Mouse (Mus musculus) neural tube, embryonic 15.5 days (tissue): ENCODE results near the gene Rasgef1b. TPM values are rescaled to one million over a fixed set of nuclear protein-coding genes. Genes with fewer than 3 reads are reported as not detected.

Experiments used
- ATAC-seq: fragments of 200-750 bp; cut with Nextera tagmentation; 2 replicates; pipeline ENCODE4 v1.8.0; 2017; ENCODE audit warnings: mild to moderate bottlenecking, moderate TSS enrichment, moderate library complexity; ENCODE audit not compliant: low FRiP score
- H3K27ac ChIP-seq: fragments of 300-500 bp; sonication (generic); replicated peaks from 2 replicates; pipeline ENCODE4 v1.5.1; 2015; ENCODE audit warnings: mild to moderate bottlenecking, inconsistent platforms
- H3K27me3 ChIP-seq: fragments of 300-500 bp; sonication (generic); replicated peaks from 2 replicates; pipeline ENCODE4 v1.6.1; 2015; ENCODE audit warnings: inconsistent platforms
- H3K36me3 ChIP-seq: fragments of 300-500 bp; sonication (generic); 2 replicates; pipeline ENCODE4 v1.6.1; 2015; ENCODE audit warnings: inconsistent platforms
- H3K4me1 ChIP-seq: fragments of 300-500 bp; sonication (generic); 2 replicates; pipeline ENCODE4 v1.6.1; 2015; ENCODE audit warnings: inconsistent platforms
- H3K4me2 ChIP-seq: fragments of 300-500 bp; sonication (generic); 2 replicates; pipeline ENCODE4 v1.6.1; 2015; ENCODE audit warnings: inconsistent platforms, mild to moderate bottlenecking, moderate library complexity
- H3K4me3 ChIP-seq: fragments of 300-500 bp; sonication (generic); replicated peaks from 2 replicates; pipeline ENCODE4 v1.5.1; 2015; ENCODE audit warnings: mild to moderate bottlenecking, inconsistent platforms
- H3K9ac ChIP-seq: fragments of 300-500 bp; sonication (generic); replicated peaks from 2 replicates; pipeline ENCODE4 v1.6.1; 2015; ENCODE audit warnings: mild to moderate bottlenecking, inconsistent platforms
- H3K9me3 ChIP-seq: fragments of 300-500 bp; sonication (generic); replicated peaks from 2 replicates; pipeline ENCODE4 v1.6.1; 2016; ENCODE audit warnings: inconsistent platforms
- WGBS: fragments of 180-500 bp; shearing (Covaris S2); methylation state at CpG from one replicate; pipeline ENCODE4 v1.1.7; 2015; ENCODE audit warnings: mixed read lengths; 5-methylcytosine and 5-hydroxymethylcytosine counted together
- polyA plus RNA-seq: library from polyadenylated mRNA; unstranded; fragments of >200 nt; fragmentation: Nextera tagmentation; extraction: Ambion mirVana; gene quantifications from 2 replicates; pipeline ENCODE4 v1.2.1, GENCODE M21; 2015

Rasgef1b gene
- polyA plus RNA-seq, 1 experiment from 2014 or later = 53.9 TPM

DNA sequence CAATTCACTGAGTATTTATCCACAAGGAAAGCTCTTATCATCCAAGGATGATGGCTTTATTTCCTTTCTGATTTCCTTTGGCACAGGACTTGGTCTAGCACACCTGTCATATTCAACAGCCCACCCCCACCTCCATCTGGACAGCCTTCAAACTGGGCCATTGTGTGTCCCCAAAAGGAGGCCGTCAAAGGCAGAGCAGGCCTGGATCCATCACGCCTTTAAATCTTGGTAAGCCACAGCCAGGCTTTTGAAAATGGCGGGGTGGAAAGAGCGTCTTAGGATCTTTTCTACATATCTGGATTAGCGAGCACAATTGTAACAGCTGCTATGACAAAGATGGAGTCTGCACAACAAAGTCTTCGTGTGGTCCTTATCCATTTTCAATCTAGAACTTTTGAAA, 515.7 kb downstream of the Rasgef1b start:
- H3K4me2 ChIP-seq = no peak overlapping the region
- peaks cover 11% of the 10 kb centered on the region for H3K36me3 ChIP-seq
- H3K27me3 ChIP-seq = no peaks in the 10 kb centered on the region
- 81% methylated on average over 6 of the region's 6 CpGs for WGBS
- no peak overlapping the region for H3K27ac ChIP-seq
- no peaks in the 10 kb centered on the region for H3K9me3 ChIP-seq
- no peak overlapping the region for H3K4me3 ChIP-seq
- ATAC-seq = no peak
- 0 out of 2 replicates have a peak, but pooled peaks cover 3% of the 10 kb centered on the region for H3K4me1 ChIP-seq
- H3K9ac ChIP-seq = no peak overlapping the region

DNA sequence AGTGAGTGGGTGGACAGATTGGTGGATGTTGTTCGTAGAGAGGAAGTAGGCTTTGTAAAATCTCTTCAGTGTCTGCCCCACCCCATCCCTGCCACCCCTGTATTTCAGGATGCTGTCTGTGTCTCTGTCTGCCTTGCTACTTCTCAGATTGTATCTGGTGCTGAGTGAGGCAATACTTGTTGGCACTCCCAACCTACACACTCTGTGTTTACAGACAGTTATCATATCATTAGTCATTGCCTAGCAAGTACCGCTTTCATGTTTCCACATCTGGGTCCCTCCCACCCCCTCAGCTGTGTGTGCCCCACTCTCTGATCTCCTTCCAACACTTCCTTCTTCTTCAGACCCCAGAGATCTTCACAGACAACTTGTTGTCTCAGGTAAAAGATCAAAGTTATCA, 525.4 kb downstream of the Rasgef1b start:
- Histone ChIP-seq H3K36me3 (no peaks in the 10 kb centered on the region), H3K4me1 (no peaks in the 10 kb centered on the region), H3K27me3 (peaks cover 4% of the 10 kb centered on the region; the same call in 1 of the 2 replicates), H3K4me2 (no peak overlapping the region), H3K9ac (no peak overlapping the region), H3K27ac (no peak overlapping the region), H3K9me3 (no peaks in the 10 kb centered on the region), H3K4me3 (no peak overlapping the region)
- 83% methylated on average over 2 of the region's 2 CpGs for WGBS
- ATAC-seq = no peak

DNA sequence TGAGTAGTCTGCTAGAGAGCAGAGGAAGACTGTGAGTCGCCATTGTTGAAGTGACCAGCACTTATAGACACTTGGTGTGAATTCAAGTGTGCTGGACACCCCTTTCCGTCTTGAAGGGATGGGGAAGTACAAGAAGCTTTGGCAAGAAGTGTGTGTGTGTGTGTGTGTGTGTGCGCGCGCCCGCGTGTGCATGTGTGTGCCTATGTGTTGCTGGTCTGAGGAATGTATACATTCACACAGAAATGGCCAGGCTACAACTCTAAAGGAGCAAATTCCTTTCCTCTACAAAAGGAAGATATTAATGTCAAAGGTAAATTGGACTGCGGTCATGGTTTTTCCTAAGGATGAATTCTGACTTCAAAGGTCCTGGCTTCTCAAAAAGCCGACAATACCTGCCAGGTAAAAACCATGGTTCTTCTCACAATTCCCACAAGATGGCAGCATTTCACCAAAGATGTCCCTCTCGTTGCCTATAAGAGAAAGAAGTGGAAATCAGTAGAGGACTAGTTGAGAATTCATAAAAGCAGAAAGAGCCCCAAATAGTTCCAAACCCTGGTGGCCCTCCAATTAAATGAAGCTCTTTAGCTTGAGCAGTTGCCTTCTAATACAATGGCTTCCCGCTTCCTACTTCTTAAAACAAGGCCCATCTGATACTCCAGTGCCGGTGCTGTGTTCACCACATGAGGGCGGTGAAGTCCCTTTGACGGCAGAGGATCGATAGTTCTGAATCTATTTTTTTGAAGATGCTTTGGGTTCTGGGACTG, 526.6 kb downstream of the Rasgef1b start:
- WGBS = 57% methylated on average over 15 of the region's 15 CpGs
- no peaks in the 10 kb centered on the region for H3K36me3 ChIP-seq
- no peak overlapping the region for H3K9ac ChIP-seq
- H3K27ac ChIP-seq = no peak overlapping the region
- H3K4me1 ChIP-seq = no peaks in the 10 kb centered on the region
- ATAC-seq = peak; percentile 74
- no peaks in the 10 kb centered on the region for H3K9me3 ChIP-seq
- peak overlapping the region; percentile 44 for H3K4me2 ChIP-seq
- H3K4me3 ChIP-seq = no peak overlapping the region
- peaks cover 4% of the 10 kb centered on the region; the same call in 1 of the 2 replicates for H3K27me3 ChIP-seq

DNA sequence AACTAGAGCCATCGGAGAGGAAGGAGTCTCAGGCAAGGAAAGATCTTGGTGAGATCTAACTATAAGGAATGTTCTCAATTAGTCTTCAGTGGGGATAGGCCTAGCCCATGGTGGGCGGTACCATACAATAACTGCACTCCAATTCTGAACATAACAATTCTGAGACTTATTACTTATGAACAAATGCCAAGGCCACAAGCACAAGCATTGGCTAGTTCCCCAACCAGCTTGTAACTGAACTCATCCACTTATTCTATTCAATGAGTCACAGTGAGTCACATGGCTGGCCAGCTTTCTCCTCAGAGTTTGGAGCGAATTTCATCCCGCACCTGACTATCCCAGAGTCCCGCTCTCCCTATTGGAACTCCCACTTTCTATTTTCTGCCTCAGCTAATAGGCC, 533.4 kb downstream of the Rasgef1b start:
- Histone ChIP-seq H3K9ac (no peak overlapping the region), H3K9me3 (0 out of 2 replicates have a peak, but pooled peaks cover 2% of the 10 kb centered on the region), H3K4me2 (no peak overlapping the region), H3K36me3 (no peaks in the 10 kb centered on the region), H3K4me1 (0 out of 2 replicates have a peak, but pooled peaks cover 8% of the 10 kb centered on the region), H3K4me3 (no peak overlapping the region), H3K27ac (no peak overlapping the region), H3K27me3 (no peaks in the 10 kb centered on the region)
- 98% methylated on average over 5 of the region's 5 CpGs for WGBS
- ATAC-seq = no peak

DNA sequence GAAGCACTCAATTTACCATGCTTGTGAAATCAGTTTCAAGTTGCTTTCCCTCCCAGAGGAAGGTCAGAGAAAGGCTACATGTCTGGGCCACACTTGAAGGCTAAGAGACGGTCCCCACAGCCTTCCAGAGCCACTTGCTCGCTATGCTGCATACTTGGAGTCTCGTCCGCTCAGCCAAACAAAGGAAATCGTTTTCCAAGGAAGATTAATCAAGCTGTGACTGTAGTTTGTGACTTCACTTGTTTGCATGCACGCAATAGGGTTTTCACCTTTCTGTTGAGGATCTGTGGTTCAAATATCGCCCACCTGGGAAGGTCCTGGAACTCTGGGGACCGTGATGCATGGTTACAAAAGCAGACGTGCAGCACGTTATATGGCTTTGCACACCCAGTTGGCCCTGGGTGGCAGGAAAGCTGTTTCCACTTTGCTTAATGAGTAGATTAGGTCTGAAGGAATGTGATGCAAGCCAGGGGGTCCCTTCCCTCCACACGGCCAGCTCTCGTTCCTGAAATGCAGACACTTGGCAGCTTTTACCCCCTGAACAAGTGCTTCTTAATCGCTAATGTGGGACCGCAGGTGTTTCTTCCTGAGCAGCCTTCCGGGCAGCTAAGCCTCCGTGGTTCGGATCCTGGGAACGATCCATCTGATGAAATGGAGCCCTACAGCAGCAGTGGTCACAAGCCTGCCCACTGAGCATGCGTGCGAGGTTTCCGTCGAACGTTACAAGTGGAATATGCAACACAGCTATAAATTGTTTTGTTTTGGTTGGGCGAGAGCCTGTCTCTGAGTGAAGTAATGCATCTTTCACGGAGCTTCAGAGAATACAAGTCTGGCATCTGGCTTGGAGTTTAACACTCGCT, 537.7 kb downstream of the Rasgef1b start:
- 0 out of 2 replicates have a peak, but pooled peaks cover 11% of the 10 kb centered on the region for H3K4me1 ChIP-seq
- peak overlapping the region; percentile 2; the same call in 1 of the 2 replicates for H3K4me2 ChIP-seq
- WGBS = 55% methylated on average over 26 of the region's 26 CpGs
- no peak for ATAC-seq
- H3K27ac ChIP-seq = no peak overlapping the region
- no peaks in the 10 kb centered on the region for H3K27me3 ChIP-seq
- no peak overlapping the region for H3K4me3 ChIP-seq
- no peaks in the 10 kb centered on the region for H3K36me3 ChIP-seq
- H3K9me3 ChIP-seq = 0 out of 2 replicates have a peak, but pooled peaks cover 2% of the 10 kb centered on the region
- no peak overlapping the region for H3K9ac ChIP-seq

DNA sequence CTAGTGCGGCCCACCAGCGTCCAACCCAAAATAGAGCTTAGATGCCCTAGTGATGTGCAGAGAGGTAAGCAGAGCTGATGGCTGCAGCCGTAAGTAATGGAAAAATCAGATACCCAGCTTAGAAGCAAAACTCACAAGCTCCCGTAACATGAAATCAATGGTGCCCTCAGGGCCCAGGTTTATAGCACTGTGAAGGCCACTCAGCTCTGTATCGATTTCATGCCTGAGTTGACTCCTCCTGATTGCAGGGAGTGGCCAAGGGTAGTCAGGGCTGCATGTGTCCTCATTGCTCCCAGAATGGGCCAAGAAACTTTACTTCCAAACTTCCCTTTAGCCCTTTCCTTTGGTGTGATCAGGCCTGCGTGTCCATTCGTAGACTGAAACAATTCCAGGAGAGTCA, 545.2 kb downstream of the Rasgef1b start:
- Histone ChIP-seq H3K4me3 (no peak overlapping the region), H3K9me3 (no peaks in the 10 kb centered on the region), H3K4me1 (no peaks in the 10 kb centered on the region), H3K4me2 (no peak overlapping the region), H3K36me3 (no peaks in the 10 kb centered on the region), H3K9ac (no peak overlapping the region), H3K27me3 (no peaks in the 10 kb centered on the region), H3K27ac (no peak overlapping the region)
- no peak for ATAC-seq
- WGBS = 81% methylated on average over 7 of the region's 7 CpGs

DNA sequence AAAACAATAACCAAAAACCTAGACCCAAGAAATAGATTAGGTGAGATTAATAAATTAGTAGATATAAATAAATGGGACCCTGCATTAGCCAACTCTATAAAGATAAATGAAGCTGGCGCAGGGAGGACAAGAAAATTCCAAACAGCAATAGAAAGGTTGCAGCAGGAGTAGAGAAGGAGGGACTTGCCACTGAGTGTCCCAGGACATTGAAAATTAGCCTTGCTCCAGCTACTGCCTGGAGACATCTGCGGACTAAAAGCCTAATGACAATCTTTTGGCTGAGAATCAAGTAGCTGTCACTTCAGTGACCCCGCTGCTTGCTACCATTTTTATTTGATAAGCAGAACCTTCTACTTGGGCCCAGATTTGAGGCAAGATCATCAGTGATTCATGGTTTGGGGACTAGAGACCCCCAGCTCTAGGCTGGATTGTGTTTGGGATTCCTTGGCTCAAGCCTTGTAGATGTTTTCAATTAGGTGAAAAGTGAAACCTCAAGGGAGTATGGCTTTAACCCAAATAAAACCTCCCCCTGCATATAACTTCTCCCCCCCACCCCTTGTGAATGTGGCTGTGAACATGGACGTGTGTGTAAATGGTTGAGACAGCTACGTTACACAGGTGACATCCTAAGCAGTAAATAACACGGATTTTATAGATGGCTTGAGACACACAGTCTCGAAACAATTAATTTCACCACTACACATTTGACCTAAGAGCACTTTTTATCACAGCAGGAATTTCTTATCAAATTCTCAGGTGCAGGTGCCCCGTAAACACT, 554.1 kb downstream of the Rasgef1b start:
- H3K4me3 ChIP-seq = no peak overlapping the region
- no peaks in the 10 kb centered on the region for H3K9me3 ChIP-seq
- no peaks in the 10 kb centered on the region for H3K27me3 ChIP-seq
- ATAC-seq = no peak
- no peak overlapping the region for H3K9ac ChIP-seq
- 0 out of 2 replicates have a peak, but pooled peaks cover 3% of the 10 kb centered on the region for H3K4me1 ChIP-seq
- no peak overlapping the region for H3K27ac ChIP-seq
- H3K36me3 ChIP-seq = no peaks in the 10 kb centered on the region
- no peak overlapping the region for H3K4me2 ChIP-seq
- WGBS = 41% methylated on average over 8 of the region's 8 CpGs

DNA sequence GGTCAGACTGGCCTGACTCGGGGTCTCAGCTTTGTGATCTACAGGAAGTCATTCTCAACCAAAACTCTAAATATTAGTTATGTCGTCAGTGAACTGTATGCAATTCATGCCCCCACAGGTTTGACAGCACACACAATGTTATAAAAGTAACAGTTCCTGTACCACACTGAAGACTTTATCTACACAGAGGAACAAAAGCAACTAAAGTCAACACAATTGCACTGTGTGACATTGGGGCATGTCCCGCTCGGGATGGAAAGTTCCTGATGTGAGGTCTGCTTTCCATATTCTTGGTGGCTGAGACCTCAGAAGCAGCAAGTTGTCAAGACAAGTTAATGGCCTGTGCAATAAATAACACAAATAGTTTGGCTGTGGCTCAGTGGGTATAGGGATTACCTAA, 559.0 kb downstream of the Rasgef1b start:
- H3K4me1 ChIP-seq = 0 out of 2 replicates have a peak, but pooled peaks cover 3% of the 10 kb centered on the region
- no peak overlapping the region for H3K4me3 ChIP-seq
- H3K4me2 ChIP-seq = no peak overlapping the region
- H3K9ac ChIP-seq = no peak overlapping the region
- no peaks in the 10 kb centered on the region for H3K36me3 ChIP-seq
- H3K27me3 ChIP-seq = no peaks in the 10 kb centered on the region
- no peak overlapping the region for H3K27ac ChIP-seq
- ATAC-seq = no peak
- no peaks in the 10 kb centered on the region for H3K9me3 ChIP-seq
- 86% methylated on average over 4 of the region's 4 CpGs for WGBS

DNA sequence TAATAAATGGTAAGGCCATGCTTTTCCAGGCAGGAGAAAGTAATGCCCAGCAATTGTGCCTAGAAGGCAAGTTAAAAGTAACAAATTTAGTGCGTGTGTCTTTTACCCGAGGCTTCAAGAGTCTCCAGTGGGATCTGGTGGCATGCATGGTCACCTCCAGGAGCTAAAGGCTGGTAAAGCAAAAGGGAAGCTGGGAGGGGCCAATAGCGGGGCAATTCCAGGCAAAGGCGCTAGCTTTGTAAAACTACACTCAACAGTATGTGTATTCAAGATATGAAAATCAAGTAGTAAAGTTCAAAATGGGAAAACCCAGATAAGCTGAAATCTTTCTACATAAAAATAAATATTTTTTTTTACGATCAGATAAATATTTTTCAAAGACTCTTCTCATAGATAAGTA, 561.1 kb downstream of the Rasgef1b start:
- Histone ChIP-seq H3K4me3 (no peak overlapping the region), H3K4me2 (no peak overlapping the region), H3K9me3 (no peaks in the 10 kb centered on the region), H3K27ac (no peak overlapping the region), H3K36me3 (no peaks in the 10 kb centered on the region), H3K9ac (no peak overlapping the region), H3K27me3 (no peaks in the 10 kb centered on the region), H3K4me1 (no peaks in the 10 kb centered on the region)
- 94% methylated on average over 5 of the region's 5 CpGs for WGBS
- no peak for ATAC-seq
